Mouse (Mus musculus) bone marrow, adult 2 months (tissue): ENCODE data around the gene Slc30a9.

Experiments used
- CTCF ChIP-seq: fragments of 200-500 bp; IDR thresholded peaks from 2 replicates; pipeline ENCODE4 v1.5.1; 2011; ENCODE audit warnings: low read length, control low read depth; ENCODE audit not compliant: control insufficient read depth, insufficient read depth
- POLR2A ChIP-seq: fragments of 200-500 bp; IDR thresholded peaks from 2 replicates; pipeline ENCODE4 v1.6.1; 2011; ENCODE audit warnings: low read depth, mild to moderate bottlenecking, control low read depth, low read length, borderline replicate concordance; ENCODE audit not compliant: control insufficient read depth

DNA sequence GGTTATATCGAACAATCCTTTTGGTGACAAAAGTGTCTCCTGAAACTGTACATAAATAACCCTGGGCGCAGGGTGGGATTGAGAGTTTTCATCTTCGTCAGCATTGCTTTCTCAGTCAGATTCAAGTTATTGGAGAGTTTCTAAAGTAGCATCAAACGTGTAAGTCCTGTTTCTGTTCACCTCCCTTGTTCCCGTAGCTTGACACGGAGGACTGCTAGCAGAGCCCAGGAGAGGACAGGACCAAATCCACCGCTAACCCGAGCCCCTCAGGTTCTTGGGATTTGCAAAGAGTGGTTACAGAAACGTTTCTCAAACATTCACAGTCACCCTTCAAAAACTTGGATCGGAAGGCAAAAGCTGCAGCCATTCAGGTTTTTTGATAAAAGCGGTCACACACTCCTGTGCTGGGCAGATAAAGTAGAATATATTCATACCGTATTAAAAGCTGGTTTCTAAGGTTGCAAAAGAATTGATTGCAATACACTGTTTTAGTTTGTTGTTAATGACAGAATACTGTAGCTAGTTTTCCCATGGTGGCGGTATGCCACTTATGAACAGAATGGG lies 986 bp downstream of the Slc30a9 start:
- no peak for TF ChIP-seq CTCF
- no peak for TF ChIP-seq POLR2A
